Mouse (Mus musculus): ENCODE results near the gene Pde3a.

Gene Pde3a

GRCm38 (mm10) chr6:141248691-141249584 is at the start of gene Pde3a:
Pde3a (plus strand) TSS chr6:141249269.
- no peak for DNase-seq (ENCODE audit: extremely low read depth, low read depth, low spot score)

- DNase-seq (ENCODE audit: extremely low read depth, low read depth, low spot score): no peak
Measured at GRCm38 (mm10) chr6:141200173-141200615, 48.9 kb upstream of the Pde3a start.

GRCm38 (mm10) chr6:141207531-141207930 is 41.5 kb upstream of the Pde3a start:
- DNase-seq (ENCODE audit: extremely low read depth, low read depth, low spot score): no peak

GRCm38 (mm10) chr6:141208283-141208872 is 40.7 kb upstream of the Pde3a start:
- no peak for DNase-seq (ENCODE audit: extremely low read depth, low read depth, low spot score)

- no peak for DNase-seq (ENCODE audit: extremely low read depth, low read depth, low spot score)
Measured at GRCm38 (mm10) chr6:141210021-141210420, 39.0 kb upstream of the Pde3a start.

- DNase-seq (ENCODE audit: extremely low read depth, low read depth, low spot score): no peak
Measured at GRCm38 (mm10) chr6:141221081-141221480, 28.0 kb upstream of the Pde3a start.

GRCm38 (mm10) chr6:141226851-141227657 is 22.0 kb upstream of the Pde3a start:
- DNase-seq (ENCODE audit: extremely low read depth, low read depth, low spot score): no peak

GRCm38 (mm10) chr6:141227658-141228005 is 21.4 kb upstream of the Pde3a start:
- no peak for DNase-seq (ENCODE audit: extremely low read depth, low read depth, low spot score)

- no peak for DNase-seq (ENCODE audit: extremely low read depth, low read depth, low spot score)
Measured at GRCm38 (mm10) chr6:141232756-141233382, 16.2 kb upstream of the Pde3a start.

- DNase-seq (ENCODE audit: extremely low read depth, low read depth, low spot score): no peak
Measured at GRCm38 (mm10) chr6:141241809-141242208, 7.3 kb upstream of the Pde3a start.

- no peak for DNase-seq (ENCODE audit: extremely low read depth, low read depth, low spot score)
Measured at GRCm38 (mm10) chr6:141245089-141245488, 4.0 kb upstream of the Pde3a start.

- no peak for DNase-seq (ENCODE audit: extremely low read depth, low read depth, low spot score)
Measured at GRCm38 (mm10) chr6:141246391-141246790, 2.7 kb upstream of the Pde3a start.

- DNase-seq (ENCODE audit: extremely low read depth, low read depth, low spot score): no peak
Measured at GRCm38 (mm10) chr6:141248081-141248480, 988 bp upstream of the Pde3a start.

GRCm38 (mm10) chr6:141249585-141250295 is 671 bp downstream of the Pde3a start:
- no peak for DNase-seq (ENCODE audit: extremely low read depth, low read depth, low spot score)

- DNase-seq (ENCODE audit: extremely low read depth, low read depth, low spot score): no peak
Measured at GRCm38 (mm10) chr6:141250296-141250629, 1.2 kb downstream of the Pde3a start.

GRCm38 (mm10) chr6:141250984-141251383 is 1.9 kb downstream of the Pde3a start:
- DNase-seq (ENCODE audit: extremely low read depth, low read depth, low spot score): no peak

- DNase-seq (ENCODE audit: extremely low read depth, low read depth, low spot score): no peak
Measured at GRCm38 (mm10) chr6:141252520-141252919, 3.5 kb downstream of the Pde3a start.

- DNase-seq (ENCODE audit: extremely low read depth, low read depth, low spot score): no peak
Measured at GRCm38 (mm10) chr6:141254956-141255355, 5.9 kb downstream of the Pde3a start.

- no peak for DNase-seq (ENCODE audit: extremely low read depth, low read depth, low spot score)
Measured at GRCm38 (mm10) chr6:141256896-141257295, 7.8 kb downstream of the Pde3a start.

- DNase-seq (ENCODE audit: extremely low read depth, low read depth, low spot score): no peak
Measured at GRCm38 (mm10) chr6:141257434-141258202, 8.5 kb downstream of the Pde3a start.

All from fat pad, adult 2 months (tissue).